Mouse (Mus musculus): ENCODE data around the gene Ddx46.
A peak's percentile ranks its signal among the peaks of the same experiment; 100 is the strongest.

The Ddx46 gene

GRCm38 (mm10) chr13:55726598-55727119 is 91.8 kb downstream of the Ddx46 start:
- no peak for DNase-seq (ENCODE audit: low spot score)

GRCm38 (mm10) chr13:55727120-55727838 is 92.5 kb downstream of the Ddx46 start, which contains the start of gene Pcbd2:
Gene Pcbd2, plus strand, starts transcription at chr13:55727368.
- peak; percentile 92 for DNase-seq (ENCODE audit: low spot score)

DNA sequence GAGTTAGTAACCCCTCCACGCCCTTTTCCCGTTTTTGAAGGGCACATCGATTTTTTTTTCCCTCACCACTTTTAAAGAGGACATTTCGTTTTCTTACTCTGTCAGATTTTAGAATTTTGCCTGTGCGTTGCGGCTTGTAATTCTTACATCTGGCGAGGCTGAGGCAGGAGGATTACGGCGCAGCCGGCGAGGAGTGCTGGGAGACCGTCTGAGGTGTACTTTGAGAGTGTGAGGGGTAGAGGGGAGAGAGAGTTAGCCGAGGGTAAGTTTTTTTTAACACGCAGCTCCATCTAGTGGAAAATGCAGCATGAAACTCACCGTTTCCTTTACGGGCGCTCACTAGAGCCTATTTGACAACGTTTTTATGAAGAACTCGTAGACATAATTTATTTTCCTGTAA is 93.0 kb downstream of the Ddx46 start:
- peak; percentile 66 for DNase-seq (ENCODE audit: low spot score)

- no peak for DNase-seq (ENCODE audit: low spot score)
Measured at GRCm38 (mm10) chr13:55730716-55731115, 95.9 kb downstream of the Ddx46 start.

Data from ovary, postnatal 36 days (tissue).